Mouse (Mus musculus): Measurements from ENCODE around the gene 1500011B03Rik.

Gene 1500011B03Rik

DNA sequence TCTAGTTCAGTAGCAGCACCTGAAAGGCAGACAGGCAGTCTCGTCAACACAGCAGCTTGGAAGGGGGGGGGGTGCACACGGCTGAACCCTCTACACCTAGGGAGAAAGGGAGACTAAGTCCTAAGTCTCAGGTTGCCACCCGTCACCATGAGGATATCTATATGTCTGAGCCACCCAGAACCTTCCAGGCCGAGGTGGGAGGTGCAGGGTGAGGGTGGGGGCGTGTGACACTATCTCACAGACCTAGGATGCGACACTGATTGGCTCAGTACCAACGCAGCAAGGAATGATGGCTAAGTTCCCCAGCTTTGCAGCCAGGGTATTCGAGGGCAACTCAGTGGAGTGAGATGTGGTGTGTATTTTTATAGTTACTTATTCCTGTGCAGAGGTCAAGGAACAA, 14.9 kb downstream of the 1500011B03Rik start:
- DNase-seq, result no peak

DNA sequence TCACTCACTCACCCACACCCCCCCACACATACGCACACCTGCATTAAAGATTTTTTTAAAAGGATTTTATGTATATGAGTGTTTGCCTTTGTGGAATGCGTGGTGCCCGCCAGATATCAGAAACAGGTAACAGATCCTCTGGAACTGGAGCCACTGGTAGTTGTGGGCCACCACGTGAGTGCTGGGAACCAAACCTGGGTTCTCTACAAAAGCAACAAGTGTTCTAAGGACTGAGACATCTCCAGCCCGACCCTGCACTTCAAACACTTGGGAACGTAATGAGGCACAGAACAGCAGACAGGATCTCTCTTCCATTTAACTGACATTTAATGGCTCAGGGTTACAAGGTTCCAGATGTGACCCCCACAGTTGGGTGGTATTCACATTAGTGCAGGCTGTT, 15.4 kb downstream of the 1500011B03Rik start:
- DNase-seq, result no peak

DNA sequence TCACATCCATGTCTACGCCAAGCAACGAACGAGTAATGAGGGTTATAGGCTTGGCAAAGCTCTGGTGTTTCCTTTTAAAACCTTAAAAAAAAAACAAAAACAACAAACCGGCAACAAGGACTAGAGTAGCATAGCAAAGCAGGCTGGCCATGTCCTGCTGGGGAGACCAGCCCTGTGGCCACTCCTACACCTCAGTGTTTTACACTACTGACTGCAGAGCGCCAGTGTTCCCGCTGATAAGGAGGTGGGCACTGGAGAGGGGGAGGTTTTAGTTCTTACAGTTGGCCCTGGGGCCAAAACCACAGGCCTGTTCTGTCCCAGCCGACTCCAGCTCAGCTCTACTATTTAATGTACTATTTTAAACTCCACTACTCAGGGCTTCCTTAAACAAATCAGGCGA, 15.8 kb downstream of the 1500011B03Rik start:
- no peak for DNase-seq

DNA sequence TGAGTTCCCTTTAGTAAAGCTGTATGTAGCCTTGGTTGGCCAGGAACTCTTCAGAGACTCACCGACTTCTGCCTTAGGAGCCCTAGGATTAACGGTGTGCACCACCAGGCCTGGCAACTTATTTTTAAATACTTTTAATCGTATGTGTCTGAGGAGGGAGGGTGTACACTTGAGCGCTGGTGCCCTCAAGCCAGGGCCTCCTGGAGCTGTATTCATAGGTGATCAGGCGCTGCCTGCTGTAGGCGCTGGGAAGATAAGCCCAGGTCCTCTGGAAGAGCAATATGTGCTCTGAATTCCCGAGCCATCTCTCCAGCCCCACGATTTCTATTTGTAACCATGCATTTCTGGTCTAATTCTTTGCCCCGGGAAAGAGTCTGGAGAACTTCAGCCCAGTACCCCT, 16.2 kb downstream of the 1500011B03Rik start:
- DNase-seq, result no peak

DNA sequence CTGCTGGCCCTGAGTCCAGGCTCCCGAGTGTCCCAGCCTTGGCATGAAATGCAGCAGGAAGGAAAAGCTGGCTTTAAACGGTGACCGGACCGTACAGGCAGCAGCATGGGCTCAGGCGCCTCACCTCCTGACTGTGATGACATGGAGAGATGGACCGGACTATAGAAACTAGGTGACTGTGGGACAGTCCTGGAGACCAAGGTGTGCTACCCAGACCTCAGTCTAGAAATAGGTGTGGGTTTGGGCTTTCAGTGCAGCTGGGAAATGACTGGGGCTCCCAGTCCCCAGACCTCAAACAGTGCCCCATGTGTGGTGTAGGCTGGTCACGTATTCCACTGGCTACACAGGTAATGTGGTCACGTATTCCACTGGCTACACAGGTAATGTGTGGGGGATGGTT, 16.6 kb downstream of the 1500011B03Rik start:
- DNase-seq, result no peak

DNA sequence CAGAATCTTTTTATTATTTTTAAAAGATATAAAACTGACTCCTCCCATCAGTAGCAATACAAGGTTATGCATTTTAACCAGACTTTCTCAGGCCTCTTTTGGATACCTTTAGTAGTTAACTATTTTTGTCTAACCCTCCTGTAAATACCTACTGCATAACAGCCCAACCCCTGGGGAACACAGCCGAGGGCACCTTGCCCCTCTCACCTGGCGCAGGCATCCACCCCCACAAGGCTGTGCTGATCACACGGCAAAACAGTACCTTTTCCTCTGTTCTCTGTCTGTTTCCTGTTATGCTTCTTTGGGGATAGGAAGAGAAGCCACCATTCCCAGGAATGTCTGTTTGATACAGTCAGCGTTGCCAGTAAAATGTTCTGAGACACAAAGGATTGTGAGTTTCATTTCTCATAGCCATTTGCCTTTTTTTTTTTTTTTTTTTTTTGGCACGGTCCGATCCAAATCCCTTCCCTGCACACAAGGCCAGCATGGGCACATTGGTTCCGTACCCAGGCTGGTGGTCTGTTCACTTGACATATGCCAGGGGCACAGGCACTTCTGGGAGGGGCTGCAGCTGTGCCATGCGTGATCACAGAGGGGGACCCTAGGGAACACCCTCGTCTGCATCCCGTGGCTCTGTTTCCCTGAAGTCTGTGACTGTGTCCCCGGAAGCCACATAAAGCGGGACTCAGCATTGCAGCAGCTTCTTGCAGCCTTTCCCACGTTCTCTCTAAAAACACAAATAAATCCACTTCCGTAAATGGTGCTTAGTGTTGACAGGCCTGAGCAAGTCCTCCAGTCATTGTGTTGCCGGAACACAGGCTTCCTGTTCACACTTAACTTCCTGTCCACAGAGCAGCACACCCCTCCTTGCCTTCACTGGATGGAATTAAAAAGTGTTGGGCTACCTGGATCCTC, 17.6 kb downstream of the 1500011B03Rik start:
- no peak for DNase-seq

DNA sequence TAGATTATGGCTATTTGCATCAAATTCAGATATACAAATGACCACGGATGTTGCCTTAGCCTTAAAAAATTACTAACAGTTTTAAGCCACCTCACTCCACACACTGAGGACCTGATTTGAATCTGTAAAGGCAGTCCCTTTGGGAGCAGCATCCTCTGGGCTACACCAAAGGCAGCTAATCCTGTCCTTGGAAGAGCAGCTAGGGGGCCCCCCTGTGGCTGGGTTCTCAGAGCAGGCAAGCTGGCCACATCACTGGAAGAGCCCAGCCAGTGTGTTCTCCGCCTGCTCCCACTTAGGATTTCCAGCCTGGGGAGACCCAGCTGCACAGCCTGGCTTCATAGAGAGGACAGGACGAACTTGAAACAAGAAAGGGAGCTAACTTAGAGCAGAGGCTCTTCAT, 18.3 kb downstream of the 1500011B03Rik start:
- DNase-seq, result peak; percentile 70

DNA sequence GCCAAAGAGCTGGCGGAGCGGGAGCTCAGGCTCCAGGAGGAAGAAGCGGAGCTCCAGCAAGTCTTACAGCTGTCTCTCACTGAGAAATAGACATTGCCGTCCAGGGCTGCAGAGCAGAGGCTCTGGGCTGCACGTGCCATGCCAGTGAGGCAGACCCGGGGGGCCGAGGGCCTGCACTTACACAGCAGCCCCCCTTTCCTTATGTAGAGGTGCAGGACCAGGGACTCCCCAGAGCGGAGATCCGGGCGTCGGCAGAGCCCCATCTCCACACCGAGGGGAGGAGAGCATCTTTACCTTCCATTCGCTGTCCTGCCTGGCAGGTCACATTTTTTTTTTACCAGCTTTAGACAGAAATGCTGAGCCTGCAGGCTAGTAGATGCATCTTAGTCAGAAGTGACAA, 18.9 kb downstream of the 1500011B03Rik start:
- DNase-seq, result no peak

DNA sequence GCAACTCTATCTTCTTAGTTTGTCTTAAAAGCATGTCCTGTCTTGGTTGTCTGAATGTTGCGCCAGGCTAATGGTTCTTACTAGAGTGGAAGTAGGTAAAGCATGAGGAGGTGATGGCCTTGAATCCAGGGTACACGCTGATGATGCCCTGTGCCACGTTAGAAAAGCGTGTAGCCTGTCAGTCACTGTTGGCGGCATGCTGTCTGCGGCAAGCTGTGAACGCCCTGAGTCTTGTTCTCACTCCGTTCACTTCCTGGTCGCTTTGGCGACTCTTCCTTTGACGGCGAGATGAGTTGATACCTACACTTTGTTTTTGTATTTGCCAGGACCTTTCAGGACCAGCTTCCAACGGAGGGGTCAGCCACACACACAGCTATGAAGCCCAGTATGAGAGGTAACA, 20.0 kb downstream of the 1500011B03Rik start:
- no peak for DNase-seq

DNA sequence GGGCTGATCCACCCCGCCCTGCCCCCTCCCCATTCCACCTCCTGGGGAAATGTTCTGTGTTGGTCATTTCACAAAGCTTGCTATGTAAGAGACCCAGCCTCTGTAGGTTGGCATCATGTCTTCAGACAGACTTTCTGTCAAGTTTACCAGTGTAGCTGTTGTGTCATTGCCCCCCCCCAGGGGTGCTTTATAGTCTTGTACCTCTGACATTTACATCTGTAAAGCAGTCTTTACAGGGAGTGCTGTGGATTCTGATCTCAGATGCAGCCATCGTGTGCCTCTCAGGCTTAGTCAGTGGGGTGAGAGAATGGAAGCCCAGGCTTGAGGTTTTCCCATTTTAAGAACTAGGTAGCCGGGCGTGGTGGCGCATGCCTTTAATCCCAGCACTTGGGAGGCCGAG, 21.4 kb downstream of the 1500011B03Rik start:
- no peak for DNase-seq

DNA sequence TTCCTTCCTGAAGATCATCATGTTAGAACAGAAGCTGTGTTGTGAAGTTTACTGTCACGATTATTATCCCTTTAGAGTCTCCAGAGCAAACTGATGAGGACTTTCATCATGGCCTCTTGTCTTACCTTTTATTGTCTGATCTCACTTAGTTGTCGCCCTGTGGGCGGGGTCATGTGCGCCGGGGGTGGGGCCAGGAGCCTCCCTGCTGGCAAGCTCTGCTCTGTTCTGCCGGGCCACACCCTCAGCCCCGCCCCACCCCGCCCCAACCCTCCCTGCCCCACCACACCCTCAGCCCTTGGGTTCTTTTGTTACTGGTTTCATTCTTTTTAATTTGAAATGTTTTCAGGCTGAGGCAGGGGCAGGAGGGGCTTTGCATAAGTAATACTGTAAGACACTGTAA, 22.2 kb downstream of the 1500011B03Rik start:
- DNase-seq, result no peak

DNA sequence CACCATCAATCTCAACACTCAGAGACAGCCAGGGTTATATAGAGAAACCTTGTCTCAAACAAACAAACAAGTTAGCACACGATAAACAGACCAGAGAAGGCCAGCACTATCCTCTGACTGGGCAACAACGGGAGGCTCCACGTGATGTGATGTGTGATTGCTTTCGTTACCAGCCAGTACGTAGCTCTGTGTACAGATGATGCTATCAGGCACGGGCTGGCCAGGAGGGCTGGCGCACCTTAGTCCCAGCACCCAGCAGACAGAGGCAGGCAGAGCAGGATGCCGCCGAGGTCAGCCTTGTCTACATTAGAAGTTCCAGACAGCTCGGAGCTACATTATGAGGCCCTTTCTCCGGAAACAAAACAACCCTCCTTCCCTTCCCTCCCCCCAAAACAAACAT, 23.4 kb downstream of the 1500011B03Rik start:
- DNase-seq, result no peak

DNA sequence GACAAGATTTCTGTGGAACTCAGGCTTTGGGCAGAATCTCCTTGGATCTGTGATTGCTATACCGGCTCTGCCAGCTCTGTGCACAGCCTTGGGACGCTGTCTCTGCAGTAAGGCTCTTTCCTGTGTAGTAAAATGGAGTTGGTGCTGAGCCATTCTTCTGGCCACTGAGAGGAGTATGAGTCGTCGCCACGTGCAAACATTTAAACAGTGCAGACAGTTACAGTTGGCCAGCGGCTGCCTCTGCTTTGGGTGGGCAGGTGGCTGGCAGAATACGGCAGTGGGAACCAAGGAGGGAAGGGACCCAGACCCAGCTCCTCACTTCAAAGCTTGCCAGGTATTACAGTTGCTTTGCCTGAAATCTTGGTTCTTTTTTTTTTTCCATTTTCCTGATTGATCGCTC, 26.0 kb downstream of the 1500011B03Rik start:
- DNase-seq, result no peak

DNA sequence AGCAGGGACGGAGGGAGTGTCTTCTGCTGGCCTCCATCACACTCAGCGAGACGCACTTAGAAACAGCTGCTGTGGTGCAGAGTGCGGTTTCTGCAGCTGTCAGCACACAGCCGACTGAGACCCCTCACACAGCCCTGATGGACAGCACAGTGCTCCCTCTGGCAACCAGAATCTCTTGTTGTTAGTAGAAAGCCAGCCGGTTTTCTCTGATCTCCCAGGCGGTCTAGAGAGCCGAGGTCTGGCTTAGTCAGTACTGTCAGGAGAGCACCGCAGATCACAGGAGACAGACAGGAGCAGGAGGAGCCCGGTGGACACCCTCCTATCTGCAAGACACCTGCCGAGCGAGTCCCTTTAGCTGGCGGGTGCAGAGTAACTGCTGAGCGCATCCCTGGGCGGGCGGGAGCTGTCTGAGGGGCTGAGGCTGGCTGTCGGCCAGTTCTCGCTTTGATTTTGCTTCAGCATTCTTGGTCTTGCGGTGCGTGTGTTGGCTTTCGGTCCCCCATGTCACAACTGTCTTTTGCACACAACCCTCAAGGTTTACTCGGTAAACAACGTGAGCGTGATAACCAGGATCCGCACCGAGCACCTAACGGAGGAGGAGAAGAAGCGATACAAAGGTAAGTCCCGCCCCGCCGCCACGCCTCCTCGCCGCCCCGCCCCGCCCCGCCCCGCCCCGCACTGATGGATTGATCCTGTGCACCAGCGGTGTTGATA, 26.8 kb downstream of the 1500011B03Rik start:
- peak; percentile 64 for DNase-seq

DNA sequence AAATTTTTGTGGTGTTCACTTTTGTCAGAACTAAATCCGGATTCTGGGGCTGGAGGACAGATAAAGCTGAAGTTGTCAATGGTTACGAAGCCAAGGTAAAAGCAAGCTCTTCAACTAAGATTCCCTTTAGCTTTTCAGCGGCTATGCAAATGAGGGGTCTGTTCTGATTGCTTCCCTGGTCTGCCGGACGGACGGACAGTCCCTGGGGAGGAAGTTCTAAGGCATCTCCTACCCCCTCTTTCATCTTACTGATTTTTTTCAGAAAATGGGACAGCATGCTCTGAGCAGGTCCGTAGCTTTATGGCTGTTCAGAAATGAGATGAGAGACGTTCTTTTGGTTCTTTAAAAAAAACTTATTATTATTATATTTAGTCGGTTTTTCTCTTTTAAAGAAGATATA, 27.6 kb downstream of the 1500011B03Rik start:
- no peak for DNase-seq

DNA sequence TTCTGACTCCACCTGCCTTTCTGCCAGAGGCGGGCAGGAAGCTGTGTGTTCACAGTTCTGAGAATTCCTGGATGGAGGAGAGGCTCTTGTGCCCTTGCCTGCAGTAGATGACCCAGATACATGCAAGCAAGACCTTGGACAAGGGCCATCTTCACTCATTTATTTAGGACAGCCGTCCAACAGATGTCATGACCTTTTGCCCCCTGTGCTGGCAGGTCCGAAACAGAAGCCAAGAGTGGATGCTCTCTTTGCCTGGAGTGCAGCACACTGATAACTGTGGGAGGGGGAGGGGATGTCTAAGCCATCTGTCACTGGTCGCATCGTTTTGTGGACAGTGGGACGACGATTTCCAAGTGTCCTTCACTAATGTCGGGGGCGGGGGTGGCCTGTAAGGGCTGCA, 28.0 kb downstream of the 1500011B03Rik start:
- peak; percentile 73 for DNase-seq

DNA sequence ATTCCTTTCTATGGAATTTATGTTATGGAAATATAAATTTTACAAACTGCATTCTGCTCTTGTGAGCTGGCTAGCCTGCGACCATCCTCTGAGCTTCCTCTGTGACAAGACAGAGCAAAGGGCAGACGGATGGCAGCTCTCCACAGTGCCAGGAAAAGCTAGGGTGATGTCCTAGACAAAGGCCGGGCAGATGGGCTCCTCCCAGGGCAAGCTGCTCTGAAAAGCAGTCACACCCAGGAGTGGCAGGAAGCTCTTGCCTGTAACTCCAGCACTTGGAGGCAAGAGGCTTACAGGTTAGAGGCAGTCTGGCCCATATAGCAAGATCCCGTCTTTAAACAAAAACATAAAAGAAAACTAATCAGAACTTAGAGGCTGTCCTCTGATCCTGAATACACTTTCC, 28.7 kb downstream of the 1500011B03Rik start:
- DNase-seq, result peak; percentile 77

DNA sequence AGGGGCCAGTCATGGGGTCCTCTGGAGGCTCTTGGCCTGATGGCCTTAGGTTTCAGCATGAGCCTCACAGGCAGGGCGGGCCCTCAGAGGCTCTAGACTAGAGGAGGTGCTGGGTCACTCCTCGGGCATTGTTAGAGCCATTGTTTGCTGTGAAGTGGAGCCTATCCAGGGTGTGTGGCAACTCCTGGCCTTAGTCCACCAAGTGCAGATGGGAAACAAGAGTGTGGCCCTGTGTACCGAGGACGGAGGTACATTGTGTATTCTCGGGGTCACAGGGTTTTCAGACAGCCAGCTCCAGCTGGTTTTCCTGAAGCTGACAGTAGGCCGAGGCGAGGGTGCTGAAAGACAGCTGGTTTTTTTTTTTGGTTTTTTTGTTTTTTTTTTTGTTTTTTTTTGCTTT, 30.0 kb downstream of the 1500011B03Rik start:
- DNase-seq, result peak; percentile 77

DNA sequence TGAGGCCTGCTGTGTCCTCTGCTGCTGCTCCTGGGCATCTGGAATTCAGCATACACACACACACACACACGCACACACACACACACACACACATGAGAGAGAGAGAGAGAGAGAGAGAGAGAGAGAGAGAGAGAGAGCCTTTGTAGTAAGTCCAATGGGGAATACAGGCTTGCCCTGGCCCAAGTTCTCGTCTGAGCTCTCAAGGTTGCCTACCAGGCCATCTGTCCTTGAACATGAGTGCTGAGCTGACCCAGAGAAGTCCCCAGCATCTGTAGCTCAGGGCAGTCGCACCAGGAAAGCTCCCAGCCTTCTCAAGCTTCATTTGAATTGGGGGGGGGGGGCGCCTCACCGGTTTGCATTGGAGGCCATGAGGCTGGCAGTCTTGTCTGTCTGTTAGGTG, 38.1 kb downstream of the 1500011B03Rik start:
- no peak for DNase-seq

DNA sequence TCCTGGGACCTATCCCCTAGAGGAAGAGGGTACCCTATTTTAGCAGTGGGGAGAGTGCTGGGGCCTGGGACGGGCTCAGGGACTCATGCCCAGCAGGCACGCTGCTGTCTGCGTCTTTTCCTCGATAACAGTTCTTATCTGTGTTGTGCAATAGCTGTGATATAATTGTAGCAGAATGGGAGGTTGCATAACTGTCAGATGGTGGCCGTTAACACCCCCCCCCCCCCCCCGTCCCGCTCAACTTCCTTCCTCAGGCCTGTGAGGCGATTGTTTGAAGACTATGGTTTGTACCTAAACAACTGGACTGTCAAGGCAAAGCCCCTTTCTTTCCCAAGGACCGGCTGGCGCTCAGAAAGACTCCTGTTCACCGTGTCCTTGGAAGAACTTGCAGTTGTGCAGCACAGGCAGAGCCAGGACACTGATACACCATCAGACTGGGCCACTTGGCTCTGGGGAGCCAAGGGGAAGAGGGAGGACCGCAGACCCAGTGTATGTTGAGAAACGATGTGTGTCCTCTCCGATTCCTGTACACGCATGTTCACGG, 38.6 kb downstream of the 1500011B03Rik start:
- DNase-seq, result no peak

DNA sequence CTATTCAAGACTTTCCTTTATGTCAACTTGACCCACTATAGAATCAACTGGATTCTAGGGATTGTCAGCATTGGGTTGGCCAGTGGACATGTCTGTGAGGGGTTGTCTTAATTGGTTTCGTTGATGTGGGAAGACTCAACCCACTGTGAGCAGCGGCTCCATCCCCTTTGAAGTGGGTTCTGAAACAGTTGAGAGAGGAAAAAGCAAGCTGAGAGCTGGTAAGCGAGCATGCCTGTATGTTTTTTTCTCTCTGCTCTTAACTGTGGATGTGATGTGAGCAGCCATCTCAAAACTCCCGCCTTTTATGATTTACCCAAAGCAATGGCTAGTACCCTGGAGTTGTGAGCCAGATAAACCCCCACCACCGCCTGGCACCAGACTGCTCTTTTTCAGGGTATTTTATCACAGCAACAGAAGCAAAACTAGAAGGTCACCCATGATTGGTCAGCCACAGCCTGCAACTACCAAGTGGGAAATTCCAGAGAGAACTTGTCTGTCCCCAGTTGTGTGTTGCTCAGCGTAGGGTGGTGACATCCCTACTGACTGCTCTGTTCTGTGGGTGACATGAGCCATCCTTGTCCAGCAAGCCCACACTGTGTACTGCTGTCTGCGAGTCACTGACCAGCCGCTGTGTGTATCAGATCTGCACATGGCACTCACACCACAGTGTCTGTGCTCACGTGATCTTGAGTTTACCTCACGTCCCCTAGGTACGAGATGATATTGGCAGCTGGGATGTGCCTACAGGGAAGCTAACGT, 39.7 kb downstream of the 1500011B03Rik start:
- DNase-seq, result no peak

DNA sequence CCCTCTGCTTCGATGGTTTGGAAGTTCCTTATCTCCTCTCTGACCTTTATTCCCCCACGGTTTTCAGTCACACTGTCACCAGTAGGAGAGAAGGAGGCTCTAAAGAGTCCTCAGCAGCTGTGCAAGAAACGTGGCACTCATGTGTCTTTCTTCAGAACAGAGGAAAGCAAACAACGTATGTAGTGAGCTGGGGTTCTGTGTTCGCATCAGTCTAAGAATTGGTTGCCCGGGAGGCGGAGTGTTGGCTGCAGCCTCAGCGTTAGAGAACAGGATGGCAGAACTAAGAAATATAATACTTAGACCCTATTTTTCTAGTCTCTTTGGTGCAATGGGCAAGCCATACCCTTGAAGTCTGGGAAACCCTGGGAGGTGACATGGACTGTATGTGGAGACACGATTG, 40.3 kb downstream of the 1500011B03Rik start:
- no peak for DNase-seq

DNA sequence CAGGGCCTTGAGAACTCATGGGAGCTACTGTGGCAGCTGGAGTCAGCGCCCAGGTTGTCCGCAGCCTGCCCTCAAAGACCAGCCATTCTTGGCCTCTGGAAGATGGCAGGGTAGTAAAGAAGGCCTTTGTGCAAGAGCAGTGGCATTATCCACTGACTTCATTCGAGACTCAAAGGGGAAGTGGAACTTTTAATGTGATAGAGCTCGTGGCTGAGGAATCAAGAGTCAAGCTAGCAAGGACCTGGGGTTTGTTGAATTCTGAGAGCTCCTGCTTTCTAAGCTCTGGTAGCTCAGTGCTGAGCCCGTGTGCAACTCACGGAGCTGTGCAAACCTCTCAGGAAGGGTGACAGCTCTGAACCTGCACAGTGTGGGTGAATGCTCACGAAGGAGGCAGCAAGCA, 42.4 kb downstream of the 1500011B03Rik start:
- DNase-seq, result no peak
